Mouse (Mus musculus) sigmoid colon, adult 10 weeks (tissue): ENCODE data around the gene Tceal8. TPM values are rescaled to one million over a fixed set of nuclear protein-coding genes. Genes with fewer than 3 reads are reported as not detected.

Experiments used
- polyA plus RNA-seq: library from polyadenylated mRNA; stranded (reverse); fragments of 350-450 nt; fragmentation: Illumina TruSeq; extraction: RNeasy Lipid Tissue Mini Kit (QIAGEN cat#74804); gene quantifications from one replicate; pipeline ENCODE4 v1.2.3, GENCODE M21; 2014; ENCODE audit warnings: low read depth, low replicate concordance

The Tceal8 gene
- polyA plus RNA-seq: 113 TPM

DNA sequence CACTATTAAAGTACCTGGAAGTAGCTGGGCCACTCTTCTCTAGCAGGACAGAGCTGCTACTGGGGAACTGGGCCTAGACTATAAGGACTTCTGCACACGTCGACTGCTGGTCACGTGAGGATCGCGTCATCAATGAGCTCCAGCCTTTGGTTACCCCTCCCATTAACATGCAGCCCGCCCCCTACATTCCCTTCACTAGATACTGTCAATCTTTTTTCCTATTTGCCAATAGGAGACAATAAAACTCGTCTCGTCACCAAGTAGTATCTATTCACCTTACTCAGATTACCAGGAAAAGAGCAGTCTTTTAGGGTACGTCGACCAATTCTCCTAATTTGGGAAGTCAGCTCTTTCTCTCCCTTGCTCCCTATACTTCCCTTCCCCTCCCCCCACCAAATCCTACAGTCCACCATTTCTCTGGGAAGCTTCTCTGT is at the start of gene Tceal8:
Gene Tceal8 (minus strand): TSS at position 225 of the 434 bp plus-strand sequence.

DNA sequence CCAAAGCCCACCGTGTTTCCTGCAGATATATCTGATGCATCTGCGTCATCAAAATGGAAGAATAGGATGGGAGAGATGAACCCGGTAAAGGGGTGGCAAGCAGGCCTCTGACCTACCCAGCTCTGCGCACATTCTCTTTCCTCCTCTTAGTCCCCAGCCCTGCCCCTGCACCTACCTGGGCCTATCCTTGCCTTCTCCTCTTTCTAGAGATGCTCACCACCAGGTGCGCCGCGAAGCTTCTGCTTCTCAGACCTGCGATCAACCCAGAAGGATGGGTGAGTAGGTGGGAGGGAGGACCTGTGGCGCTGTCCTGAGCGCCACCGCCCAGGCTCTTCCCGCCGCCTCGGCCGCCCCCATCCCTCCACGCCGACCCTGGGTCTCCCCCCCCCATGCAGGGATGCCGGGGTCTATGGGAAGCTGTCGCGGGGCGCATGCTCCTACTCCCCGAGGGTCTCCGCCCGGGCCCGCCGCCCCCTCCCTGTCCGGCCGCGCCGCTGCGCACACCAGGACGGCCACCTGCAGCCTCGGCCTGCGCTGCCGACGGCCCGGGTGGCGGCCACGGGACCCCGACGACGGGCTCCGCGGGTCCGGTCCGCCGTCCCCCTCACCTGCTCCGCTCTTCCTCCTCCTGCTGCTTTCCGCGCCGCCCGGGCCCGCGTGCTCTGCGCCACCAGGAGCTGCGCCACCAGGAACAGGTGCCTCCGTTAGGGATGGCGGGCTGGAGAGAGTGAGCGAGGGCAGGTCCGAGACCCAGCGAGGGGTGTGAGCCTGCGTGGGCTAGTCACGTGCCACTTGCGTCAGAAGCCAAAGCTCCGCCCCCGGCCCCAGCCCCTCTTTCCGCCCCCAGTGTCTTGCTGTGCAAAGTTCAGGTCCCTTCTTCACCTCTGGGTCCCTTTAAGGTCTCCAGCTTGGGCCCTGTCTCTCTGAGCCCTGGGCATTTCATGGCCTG is 42.9 kb upstream of the Tceal8 start, which contains the start of the genes Tceal7 and Bex1:
Gene Tceal7 (plus strand): TSS at position 51 of the 949 bp plus-strand sequence.
Gene Bex1 (minus strand): TSS at position 785 of the 949 bp plus-strand sequence.

DNA sequence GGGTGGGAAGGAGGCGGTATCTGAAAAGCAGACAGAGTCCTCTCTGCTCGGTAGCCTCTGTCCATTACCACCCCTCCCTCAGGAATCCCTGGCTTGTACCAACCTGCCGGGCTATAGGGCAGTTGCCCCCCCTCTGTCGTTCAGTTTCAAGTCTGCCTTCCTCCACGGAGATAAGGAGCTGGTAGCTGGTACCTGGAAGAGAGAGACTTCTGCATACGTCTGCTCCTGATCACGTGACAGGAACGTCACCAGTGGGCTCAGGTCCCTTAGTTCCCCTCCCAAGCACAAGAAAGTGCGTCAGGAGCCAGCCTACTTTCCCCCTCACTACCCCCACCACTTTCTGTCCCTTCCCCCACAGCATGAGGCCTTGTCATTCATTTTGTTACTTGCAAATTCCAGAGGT is 31.5 kb upstream of the Tceal8 start, which contains the start of gene Tceal5:
Gene Tceal5 (minus strand): TSS at position 213 of the 403 bp plus-strand sequence.

GRCm38 (mm10) chrX:136138827-136139639 is 33.1 kb downstream of the Tceal8 start, which contains the start of gene Bex4:
TSS of gene Bex4 (plus strand) at chrX:136138996.

Other genes with a start within 250 kb of the Tceal8 start
- gene Arxes2, start 178.5 kb downstream of the Tceal8 start, polyA plus RNA-seq: 8.3 TPM
- 2.0 TPM for gene Arxes1, start 139.0 kb downstream of the Tceal8 start, polyA plus RNA-seq
- gene Bex2, start 104.1 kb downstream of the Tceal8 start, polyA plus RNA-seq: 5.6 TPM
- gene Nxf3, start 87.1 kb downstream of the Tceal8 start, polyA plus RNA-seq: not detected
- 10.7 TPM for gene Bex4, start 33.3 kb downstream of the Tceal8 start, polyA plus RNA-seq
- 3.4 TPM for gene Tceal5, start 31.5 kb upstream of the Tceal8 start, polyA plus RNA-seq
- gene Tceal7, start 42.4 kb upstream of the Tceal8 start, polyA plus RNA-seq: not detected
- 4.3 TPM for gene Bex1, start 43.2 kb upstream of the Tceal8 start, polyA plus RNA-seq
- gene Tceal9, start 72.7 kb upstream of the Tceal8 start, polyA plus RNA-seq: 462 TPM
- gene Bex3, start 97.9 kb upstream of the Tceal8 start, polyA plus RNA-seq: 12.7 TPM